Mouse (Mus musculus) mammary gland, adult 2 months (tissue): Measurements from ENCODE around the gene Lpin1. TPM values are rescaled to one million over a fixed set of nuclear protein-coding genes. Genes with fewer than 3 reads are reported as not detected.

Experiments
- polyA plus RNA-seq: library from polyadenylated mRNA; depleted of rRNA; stranded (reverse); fragments of >200 nt; gene quantifications from 2 replicates; pipeline ENCODE4 v1.2.3, GENCODE M21; 2012; ENCODE audit warnings: low replicate concordance; rRNA removed

Gene Lpin1
- polyA plus RNA-seq: 75.5 and 123 TPM in 2 replicates

GRCm38 (mm10) chr12:16610936-16611335 is at the start of gene Lpin1:
Lpin1 (minus strand) TSS chr12:16610966.

GRCm38 (mm10) chr12:16653332-16654093 is 42.7 kb upstream of the Lpin1 start, which contains the start of gene Ntsr2:
Ntsr2 (plus strand) TSS chr12:16653382.

Other genes starting within 250 kb of the Lpin1 start
- gene Ntsr2, start 42.4 kb upstream of the Lpin1 start, polyA plus RNA-seq: 12.2 and 17.1 TPM in 2 replicates
- 1.2 and 2.1 TPM in 2 replicates for gene Greb1, start 189.9 kb upstream of the Lpin1 start, polyA plus RNA-seq
- gene E2f6, start 200.0 kb upstream of the Lpin1 start, polyA plus RNA-seq: 15.2 and 37.1 TPM in 2 replicates